Mouse (Mus musculus) left cerebral cortex, adult 11 months (tissue): ENCODE results near the gene Tbx18.

Experiments used
- DNase-seq: peaks from one replicate; pipeline ENCODE4 v3.0.0; 2022; ENCODE audit warnings: low spot score

Tbx18 gene

DNA sequence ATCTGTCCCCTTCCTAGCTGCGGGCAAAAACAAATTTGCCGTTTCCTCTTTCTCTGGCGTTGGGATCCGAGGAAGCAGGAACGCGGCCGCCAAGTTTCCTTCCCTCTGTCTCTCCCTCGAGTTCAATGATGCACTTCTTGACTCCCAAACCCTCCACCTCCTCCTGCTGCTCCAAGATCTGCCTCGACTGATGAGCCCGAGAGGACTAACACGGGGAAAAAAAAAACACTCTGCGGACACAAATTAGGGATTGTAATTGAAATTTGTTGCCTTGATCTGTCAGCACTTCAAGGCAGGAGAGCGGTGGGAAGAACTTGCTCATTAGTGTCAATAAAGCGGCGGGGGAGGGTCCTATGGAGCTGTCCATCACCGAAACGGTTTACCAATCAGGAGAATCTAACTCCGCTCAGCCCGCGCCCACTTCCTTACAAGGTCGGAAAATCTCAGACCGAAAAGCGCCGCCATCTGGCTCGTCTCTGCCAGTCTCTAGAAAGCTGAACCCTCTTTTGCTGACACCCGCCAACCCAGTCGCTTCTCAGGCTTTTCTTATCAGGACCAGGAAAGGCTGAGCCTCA is at the start of gene Tbx18:
Gene Tbx18, minus strand, starts transcription at position 300 of the 575 bp plus-strand sequence.
- DNase-seq = no peak

DNA sequence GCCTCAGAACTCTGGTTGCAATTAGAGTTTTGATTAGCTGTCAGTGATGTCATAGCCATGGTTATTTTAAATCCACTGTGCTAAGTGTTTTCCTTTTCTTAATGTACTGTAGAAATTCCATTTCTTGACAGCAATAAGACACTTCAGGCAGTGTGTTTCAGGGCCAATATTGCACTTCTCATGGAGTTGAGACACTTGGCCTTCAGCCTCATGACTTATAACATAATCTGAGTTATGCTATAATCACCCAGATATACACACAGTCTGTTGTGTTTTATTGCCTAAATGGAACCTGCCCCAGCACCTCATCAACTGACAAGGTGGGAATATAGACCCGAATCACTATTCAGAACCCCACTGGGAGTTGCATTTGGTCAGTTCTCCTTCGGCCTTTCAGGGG is 42.9 kb upstream of the Tbx18 start:
- DNase-seq = no peak

DNA sequence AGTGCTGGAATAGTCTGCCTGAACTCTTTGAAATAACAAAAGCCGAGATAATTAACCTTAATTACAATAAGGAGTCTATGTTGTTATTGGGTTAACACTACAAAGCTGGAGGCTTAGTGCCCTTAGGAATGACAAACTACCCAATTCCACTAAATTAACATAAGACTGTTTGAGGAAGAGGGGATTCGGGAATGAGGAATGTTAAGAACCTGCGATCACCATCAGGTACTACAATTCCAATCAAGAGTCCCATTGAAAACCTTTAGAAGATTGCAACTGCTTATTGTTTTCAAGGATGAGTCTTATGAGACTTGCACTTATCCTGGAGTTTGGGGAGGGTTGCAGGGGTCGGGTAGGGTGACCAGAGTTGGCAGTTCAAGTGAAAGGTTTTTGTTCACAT is 24.6 kb upstream of the Tbx18 start:
- DNase-seq = no peak

DNA sequence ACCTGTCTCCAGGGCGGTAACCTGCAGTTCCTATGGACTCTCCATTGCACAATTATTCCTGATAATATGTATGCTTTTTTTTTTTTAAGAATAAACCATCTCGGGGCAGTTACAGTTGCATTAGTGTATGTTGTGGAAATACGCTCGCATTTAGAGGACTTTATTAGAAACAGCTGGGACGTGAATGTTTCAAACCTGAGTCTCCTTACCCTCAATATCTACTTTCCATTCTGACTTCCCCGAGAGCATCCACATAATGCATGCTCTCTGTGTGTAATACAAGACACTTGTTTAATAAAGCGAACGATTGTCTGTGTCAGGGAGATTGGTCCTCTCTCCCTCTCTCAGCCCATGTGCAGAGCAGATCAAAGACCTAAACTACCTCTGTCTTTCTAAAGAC is 10.5 kb upstream of the Tbx18 start:
- DNase-seq = no peak

DNA sequence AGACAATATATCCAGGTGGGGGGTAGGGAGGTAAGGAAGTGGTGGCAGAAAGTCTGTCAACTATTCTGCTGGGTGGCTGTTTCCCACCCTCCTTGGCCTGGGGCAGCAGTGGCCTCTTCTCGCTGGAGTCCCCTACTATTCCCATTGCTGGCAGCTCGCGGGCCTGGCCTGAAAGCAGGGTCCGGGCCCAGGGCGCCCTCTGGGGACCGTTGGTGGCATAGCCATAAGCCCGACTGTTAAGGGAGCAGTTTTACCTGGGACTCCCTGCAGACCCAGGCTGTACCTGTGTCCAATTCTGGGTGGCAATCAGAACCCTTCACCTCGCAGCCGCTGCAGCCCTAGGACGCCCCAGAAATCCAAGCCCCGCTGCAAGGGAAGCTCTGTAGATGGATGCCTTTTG is 9.6 kb upstream of the Tbx18 start:
- no peak for DNase-seq

DNA sequence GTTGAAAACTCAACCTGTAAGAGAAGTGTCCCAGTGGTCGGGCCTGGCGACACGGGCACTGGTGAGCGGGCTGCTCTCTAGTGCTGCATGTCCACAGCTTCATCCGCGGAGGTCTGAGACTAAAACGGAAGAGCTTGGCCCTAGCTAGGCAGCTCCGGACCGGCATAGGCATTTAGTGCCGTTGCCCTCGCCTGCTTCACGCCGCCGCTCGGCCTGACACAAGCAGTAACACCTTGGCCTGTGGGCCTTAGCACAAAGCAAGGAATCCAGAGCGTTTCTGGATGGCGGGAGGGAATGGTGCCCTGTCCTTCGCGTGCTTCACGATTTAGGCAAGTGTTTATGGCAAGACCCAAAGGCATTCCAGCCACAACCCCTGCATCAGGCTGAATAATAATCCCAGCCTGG is 9.2 kb upstream of the Tbx18 start:
- no peak for DNase-seq

DNA sequence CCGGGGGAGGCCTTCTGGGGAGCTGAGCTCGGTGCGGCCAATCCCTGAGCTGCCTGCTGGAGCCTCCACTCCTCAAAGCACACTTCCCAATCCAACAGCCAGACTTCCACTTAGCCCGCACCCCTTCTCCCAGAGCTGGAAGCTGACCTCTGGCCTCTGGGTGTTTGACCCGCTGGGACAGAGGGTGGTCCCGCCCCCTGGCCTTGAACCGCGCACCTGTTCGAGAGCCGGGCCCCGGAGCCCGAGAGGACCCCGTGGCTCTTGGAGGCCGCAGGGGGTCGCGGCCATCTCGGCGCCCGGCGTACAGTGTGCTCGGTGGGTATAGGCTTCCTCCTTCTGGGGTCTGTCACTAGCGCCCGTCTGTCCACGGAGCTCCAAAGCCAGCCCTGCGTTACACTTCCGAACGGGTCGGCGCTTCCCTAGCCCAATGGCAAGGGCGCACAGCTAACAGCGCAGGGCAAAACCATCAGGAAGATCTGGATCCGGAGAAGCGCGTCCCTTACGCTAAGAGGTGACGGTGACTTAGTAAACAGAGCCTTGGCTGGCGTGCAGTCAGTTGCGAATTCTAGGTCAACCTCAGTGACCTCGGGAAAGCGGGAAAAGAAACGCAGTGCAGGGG is 8.6 kb upstream of the Tbx18 start:
- DNase-seq = no peak

DNA sequence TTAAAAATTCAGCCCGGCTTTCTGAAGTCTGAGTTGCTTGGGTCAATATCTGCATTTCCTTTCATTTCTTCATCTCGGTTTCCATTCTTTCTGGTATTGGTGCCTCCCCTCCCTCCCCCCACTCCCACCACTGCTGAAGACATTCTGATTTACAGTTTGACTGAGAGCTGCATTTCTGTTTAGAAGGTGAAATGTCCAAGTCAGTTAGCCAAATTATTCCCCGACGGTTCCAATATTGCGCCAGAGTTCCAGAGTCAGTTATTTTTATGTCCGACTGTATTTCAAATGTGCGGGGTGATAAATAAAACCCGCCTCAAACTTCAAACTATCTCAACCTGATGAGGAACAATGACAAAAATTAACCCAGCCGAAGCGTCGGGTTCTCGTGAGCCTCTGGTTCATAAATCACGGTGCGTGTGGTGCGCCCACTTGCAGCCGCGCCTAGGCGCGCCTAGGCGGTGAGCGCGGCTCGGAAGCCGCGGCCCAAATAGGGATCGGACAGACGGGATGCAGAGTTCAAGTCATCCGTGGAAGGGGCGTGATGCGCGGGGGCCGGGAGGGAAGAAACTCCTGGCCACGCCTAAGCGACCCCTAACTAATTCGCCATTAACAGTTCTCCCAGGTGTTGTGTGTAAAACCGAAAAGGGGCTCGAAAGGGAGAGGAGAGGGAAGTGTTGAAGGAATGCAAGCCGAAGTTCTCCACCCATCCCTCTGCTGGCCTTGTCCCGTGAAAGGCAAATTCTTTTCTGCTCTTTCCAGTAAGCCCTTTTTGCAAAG is 7.9 kb upstream of the Tbx18 start:
- no peak for DNase-seq

DNA sequence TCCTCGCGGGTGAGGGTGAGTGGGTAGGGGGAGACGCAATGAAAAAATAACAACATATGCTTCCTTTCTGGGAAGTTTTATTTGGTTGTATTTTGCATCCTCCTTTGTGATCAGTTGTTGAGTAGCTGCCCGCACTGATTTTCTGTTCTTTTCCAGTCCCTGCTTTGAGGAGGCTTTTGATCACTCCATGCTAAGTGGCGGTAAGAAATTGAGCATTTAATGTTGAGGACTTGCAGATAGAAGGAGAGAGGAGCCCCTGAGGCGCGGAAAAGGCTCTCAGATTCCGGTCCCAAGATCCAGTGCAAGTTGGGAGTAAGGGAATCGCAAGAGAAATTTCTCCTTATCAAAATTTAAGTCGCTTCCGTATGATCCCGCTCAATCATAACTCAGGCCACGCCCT is 7.1 kb upstream of the Tbx18 start:
- DNase-seq = no peak

DNA sequence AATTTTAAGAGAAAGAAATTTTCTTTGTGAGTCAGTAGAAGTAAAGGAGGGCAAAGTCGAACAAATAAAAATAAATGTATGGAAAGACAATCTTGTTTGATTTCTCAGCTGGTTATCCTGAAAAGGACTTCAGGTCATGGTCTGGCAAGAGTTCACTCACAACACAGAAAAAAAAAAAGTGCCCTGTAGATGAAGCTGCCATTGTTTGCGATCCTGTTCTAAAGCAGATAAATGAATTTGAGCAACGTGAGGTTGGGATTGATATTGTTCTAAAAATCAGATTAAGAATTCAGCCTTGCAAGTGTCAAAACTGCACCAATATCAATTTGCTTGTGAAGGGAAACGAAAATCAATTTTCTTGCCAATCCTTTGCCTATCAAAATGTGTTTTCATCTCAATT is 6.2 kb upstream of the Tbx18 start:
- DNase-seq = no peak

DNA sequence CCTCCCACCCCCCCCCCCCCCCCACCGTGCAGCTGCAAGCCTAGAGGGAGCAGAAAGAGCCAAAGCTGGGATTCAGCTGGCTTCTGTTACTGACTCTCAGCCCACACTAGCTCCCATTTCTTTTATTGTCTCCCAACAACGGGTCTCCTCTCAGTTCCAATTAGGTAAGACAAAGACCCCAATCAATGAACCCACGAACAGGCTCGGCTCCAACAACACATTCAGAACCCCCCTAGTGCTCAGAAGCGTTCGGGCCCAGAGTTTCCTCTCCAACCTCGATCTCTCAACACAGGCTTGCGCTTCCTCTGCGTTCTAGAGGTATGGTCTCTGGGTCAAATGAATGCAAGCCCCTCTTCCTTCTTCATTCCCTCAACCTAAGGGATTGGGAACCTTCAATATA is 4.0 kb upstream of the Tbx18 start:
- DNase-seq = no peak

DNA sequence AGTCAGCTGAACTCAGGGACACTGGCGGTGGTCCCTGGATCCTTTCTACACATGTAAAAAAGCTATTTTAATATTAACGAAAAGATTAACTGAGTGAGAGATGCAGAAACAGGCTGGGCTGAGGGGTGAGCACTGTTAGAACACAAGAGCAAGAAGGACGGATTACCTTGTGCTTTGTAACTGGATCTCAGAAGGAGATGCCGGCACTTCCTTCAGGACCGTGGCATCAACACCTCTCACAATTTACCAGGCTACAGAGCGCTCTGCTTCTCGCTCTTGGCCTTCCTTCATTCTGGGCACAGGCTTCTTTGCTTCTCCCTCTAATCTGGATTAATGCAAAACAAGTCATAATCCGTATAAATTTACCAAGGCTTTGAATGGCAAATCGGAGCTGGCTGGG is 3.6 kb upstream of the Tbx18 start:
- DNase-seq = no peak

DNA sequence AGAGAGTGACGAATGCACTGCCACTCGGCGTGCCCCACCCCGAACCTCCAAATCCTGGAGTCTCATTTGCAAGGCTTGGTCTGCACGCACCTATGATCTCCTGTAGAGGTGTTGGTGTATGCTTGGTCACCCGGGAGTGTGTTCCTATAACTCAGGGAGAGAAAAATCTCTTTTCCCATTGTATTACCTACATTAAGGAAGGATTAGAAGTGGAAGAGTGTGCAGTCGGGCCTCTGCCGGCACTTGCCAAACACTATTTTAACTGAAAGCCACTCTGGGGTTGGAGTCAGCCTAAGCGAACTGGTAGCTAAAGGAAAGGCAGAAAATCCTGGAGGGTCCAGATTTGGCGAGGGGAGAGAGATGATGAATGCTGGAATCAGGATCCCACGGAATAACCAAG is 2.7 kb upstream of the Tbx18 start:
- no peak for DNase-seq

DNA sequence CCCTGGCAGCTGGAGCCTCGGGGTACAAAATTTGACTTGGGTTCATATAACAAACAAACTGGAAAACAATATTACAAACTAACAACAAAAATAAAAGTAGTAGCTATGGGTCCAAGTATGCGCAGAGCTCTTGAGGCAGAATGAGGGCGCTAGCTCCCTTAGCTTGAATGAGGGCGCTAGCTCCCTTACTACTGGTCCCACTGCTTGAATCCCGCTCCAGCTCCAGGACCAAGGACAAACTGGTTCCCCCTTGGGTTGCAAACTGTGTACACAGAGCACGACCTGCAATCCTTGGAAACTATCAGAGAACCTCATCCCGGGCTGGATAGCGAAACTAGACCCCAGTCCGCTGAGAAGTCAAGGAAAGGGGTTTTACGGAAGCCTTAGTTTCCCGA is 2.2 kb upstream of the Tbx18 start:
- DNase-seq = no peak

DNA sequence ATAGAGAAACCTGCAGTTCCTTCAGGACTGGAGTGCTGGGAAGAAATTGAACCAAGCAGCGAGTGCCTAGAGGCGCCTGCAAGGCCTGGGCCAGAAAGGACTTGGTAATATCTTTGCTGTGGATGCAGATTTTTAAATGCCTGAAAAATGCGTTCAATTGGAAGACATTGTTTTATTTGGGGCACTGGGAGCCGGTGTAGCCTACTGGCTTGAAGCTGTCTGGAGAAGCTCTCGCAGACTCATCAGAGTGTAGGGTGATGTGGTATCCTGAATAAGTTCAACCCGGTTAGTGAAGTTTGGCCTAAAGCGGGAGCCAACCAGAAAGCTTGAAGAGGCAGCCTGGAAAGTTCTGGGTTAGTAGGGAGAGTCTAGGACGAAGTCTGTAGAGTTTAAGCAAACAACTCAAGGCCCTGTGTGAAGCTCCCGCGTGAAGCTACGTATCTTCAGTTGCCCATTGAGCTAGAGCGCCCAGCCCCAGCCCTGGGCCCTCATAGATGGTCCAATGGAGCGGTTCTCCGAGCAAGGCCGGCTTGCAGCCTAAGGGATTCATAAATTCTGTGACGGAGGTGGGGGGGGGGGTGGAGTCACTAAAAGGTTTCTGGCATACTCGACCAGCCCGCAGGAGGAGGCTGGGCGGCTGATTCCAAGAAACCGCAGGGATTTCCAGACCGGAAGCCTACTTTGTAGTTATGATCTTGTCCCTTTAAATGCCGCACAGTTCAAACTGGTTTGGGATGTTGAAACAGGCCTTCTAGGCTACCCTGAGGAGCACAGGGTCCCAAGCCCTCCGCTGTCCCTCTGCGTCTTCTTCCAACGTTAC is 1.6 kb upstream of the Tbx18 start:
- no peak for DNase-seq

DNA sequence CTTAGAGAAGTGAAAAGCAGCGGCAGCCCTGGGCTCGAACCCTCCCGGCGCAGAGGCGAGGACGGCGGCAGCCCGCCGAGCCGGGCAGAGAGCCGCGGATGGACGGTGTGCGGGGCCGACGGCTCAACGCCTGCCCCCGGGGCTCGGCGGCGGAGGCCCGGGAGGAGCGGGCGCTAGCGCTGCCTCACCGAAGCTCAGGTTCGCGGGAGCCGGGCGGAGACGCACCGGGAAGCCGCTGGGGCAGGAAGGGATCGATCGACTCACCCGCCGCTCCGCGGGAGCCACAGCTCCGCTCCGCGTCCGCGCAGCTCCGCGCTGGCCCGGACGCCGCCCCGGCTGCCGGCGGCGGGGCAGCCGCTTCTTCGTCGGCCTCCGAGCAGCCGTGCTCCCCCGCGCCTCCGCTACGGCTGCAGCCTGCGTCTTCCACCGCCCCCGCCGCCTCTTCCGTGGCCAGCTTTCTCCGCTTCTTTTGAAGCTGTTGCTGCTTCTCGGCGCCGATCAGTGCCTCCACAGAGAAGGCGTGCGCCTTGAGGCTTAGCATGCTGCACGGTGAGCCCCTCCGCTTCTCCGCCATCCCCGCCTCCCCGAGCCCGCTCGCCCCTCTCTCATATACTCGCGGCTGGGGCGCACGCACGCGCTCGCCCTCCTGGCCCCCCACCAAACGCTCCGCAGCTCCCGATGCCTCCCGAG is 644 bp downstream of the Tbx18 start:
- DNase-seq = no peak

DNA sequence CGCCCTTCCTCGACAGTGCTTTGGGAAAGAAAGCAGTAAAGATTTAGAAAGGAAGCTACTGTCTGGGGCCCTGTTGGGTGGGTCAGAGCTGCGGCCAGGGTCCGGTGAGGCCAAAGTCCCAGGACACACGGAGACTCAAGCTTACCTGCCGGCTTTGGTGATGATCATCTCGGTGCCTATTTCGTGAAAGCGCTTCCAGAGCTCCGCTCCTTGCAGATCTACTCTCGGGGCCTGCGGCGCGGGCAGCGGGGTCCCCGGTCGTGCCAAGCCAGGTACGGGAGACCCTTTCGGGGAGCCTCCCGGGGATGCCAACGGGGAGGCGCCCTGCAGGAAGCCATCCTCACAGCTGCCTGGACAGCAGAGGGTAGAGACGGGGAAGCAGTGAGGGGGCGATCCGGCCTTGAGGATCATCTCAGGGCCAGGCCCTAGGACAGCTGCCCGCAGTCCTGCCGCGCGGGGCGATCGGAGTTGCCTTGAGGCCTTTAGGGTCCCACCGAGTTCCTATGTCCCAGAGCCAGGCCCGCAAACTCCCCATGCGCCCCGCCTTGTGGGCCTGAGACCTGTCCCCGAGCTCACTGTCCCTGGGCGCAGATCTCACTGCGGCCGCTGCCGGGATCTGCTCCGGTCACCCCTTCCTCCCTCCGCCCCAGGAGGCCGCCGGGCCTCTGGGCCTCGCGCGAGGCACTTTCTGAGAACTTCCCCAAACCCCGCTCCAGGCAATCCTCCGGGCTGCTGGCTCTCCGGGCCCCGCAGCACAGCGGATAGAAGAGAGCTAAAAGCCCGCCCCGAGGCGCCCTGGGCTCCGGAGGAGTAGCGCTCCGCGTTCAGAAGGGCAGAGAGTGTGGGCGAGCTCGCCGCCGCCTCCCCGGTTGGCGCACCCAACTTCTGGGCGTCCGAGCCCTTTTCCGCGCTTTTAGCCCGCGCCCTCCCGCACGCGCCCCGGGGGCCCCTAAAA is 1.5 kb downstream of the Tbx18 start:
- no peak for DNase-seq

DNA sequence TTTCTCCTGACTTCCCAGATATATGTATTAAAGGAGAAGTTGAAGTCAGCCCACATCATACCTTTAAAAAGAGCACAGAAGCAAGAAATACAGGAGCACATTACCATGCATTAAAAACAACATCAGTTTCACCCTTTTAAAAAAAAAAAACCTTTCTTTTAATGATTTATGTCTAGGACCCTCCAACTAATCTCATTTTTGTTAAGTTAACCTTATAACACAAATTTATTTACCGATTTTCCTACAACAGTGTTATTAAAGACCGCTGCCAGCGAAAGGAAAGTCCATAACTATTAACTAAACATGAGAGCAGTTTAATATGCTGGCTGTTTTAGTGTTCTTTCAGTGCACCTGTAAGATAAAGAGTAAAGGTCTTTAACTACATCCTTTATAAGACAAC is 3.0 kb downstream of the Tbx18 start:
- no peak for DNase-seq

DNA sequence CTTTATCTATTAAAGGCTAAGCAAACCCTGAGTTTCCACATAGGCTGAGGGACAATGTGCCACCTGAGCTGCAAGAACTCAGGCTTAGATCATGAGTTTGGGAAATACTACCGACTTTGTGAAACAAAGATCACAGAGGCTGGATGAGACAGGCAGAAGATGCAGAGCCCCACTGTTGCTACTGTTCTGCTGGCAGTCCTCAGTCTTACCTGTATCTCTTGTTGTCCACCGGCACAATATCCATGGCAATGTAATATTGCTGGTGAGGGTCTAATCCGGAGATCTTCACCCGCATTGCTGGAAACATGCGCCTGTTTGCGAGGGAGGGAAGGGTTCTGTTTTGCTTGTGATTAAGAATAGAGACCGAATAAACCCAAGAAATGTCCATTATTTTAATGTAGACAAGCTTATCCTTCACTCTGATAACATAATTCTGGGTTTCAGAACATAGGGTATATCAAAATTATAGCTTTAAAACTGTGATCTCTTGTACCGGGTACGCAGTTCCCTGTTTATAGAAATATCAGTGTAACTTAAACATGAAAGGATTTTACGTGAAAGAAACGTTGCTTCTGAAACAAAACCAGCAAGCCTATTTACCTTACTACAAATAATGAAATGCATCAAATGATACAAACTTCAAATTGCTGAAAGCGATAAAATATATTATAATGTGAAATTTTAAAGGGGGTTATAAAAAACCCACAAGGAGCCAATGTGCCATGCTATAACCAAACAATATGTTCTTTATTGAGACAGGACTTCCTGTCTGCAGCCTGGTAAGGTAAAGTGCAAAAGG is 3.7 kb downstream of the Tbx18 start:
- DNase-seq = no peak

DNA sequence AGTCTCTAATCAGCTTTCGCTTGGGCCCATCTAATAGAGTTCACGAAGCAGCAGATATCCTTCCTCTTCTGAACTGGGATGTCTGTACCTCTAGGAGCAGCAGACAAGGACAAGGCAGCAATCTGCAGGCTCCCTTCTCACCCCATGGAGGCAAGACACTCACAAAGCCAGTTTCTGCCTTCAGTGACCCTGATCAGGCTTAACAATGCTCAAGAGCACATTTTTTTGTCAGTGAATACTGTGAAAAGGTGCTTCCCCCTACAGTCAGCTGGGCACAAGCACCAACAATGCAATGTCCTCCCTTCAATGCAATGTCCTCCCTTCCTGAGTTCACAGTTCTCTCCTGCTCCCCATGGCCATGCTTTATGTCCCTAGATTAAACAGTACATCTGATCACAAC is 9.3 kb downstream of the Tbx18 start:
- DNase-seq = no peak
